Mouse (Mus musculus): ENCODE results near the gene Fxyd4. TPM values are rescaled to one million over a fixed set of nuclear protein-coding genes. Genes with fewer than 3 reads are reported as not detected.

The Fxyd4 gene
- total and polyA plus RNA-seq, 2 experiments from 2014 or later, result 0.91 TPM; not detected in 1

- Histone ChIP-seq H3K27ac (no peak overlapping the region), H3K9ac (replicated peaks; ENCODE audit: low read length) (no peak overlapping the region), H3K9me3 (ENCODE audit: low read length) (no peaks in the 10 kb centered on the region), H3K27me3 (ENCODE audit: insufficient read depth, low read length) (no peaks in the 10 kb centered on the region), H3K4me1 (ENCODE audit: insufficient read depth, low read length) (no peaks in the 10 kb centered on the region), H3K36me3 (ENCODE audit: insufficient read depth, low read length) (no peaks in the 10 kb centered on the region), H3K4me3 (ENCODE audit: low read length) (no peak overlapping the region), H3K4me2 (ENCODE audit: low read depth, low read length) (no peak overlapping the region)
- DNase-seq (ENCODE audit: low spot score) (no peak), ATAC-seq (no peak)
- WGBS, result 75% methylated on average over 3 of the region's 3 CpGs
- no peak for TF ChIP-seq CTCF (IDR thresholded peaks at IDR 0.05; ENCODE audit: low read depth)
Observed at GRCm38 (mm10) chr6:117892386-117892785, 45.1 kb downstream of the Fxyd4 start.

- WGBS, result 57% methylated on average over 14 of the region's 14 CpGs
- H3K36me3 ChIP-seq (ENCODE audit: insufficient read depth, low read length), result no peaks in the 10 kb centered on the region
Observed at GRCm38 (mm10) chr6:117891369-117892160, 45.9 kb downstream of the Fxyd4 start.

GRCm38 (mm10) chr6:117890257-117890656, 47.2 kb downstream of the Fxyd4 start:
- no peak for TF ChIP-seq CTCF (IDR thresholded peaks at IDR 0.05; ENCODE audit: low read depth)
- ATAC-seq, result no peak
- DNase-seq (ENCODE audit: low spot score), result no peak
- Histone ChIP-seq H3K27ac (no peak overlapping the region), H3K27me3 (ENCODE audit: insufficient read depth, low read length) (no peaks in the 10 kb centered on the region), H3K4me1 (ENCODE audit: insufficient read depth, low read length) (no peaks in the 10 kb centered on the region), H3K9me3 (ENCODE audit: low read length) (no peaks in the 10 kb centered on the region), H3K36me3 (ENCODE audit: insufficient read depth, low read length) (no peaks in the 10 kb centered on the region), H3K4me3 (ENCODE audit: low read length) (no peak overlapping the region), H3K9ac (replicated peaks; ENCODE audit: low read length) (no peak overlapping the region), H3K4me2 (ENCODE audit: low read depth, low read length) (no peak overlapping the region)
- WGBS, result 83% methylated on average over 6 of the region's 6 CpGs

More at GRCm38 (mm10) chr6:117891369-117892160, 45.9 kb downstream of the Fxyd4 start:
- no peak overlapping the region for H3K27ac ChIP-seq
- no peak for TF ChIP-seq CTCF (IDR thresholded peaks at IDR 0.05; ENCODE audit: low read depth)
- no peaks in the 10 kb centered on the region for H3K4me1 ChIP-seq (ENCODE audit: insufficient read depth, low read length)
- ATAC-seq (no peak), DNase-seq (ENCODE audit: low spot score) (no peak)
- no peak overlapping the region for H3K9ac ChIP-seq (replicated peaks; ENCODE audit: low read length)
- H3K27me3 ChIP-seq (ENCODE audit: insufficient read depth, low read length), result no peaks in the 10 kb centered on the region
- H3K4me2 ChIP-seq (ENCODE audit: low read depth, low read length), result no peak overlapping the region
- H3K9me3 ChIP-seq (ENCODE audit: low read length), result no peaks in the 10 kb centered on the region
- H3K4me3 ChIP-seq (ENCODE audit: low read length), result no peak overlapping the region

GRCm38 (mm10) chr6:117888642-117889096, 48.8 kb downstream of the Fxyd4 start:
- Histone ChIP-seq H3K4me3 (ENCODE audit: low read length) (no peak overlapping the region), H3K4me2 (ENCODE audit: low read depth, low read length) (no peak overlapping the region), H3K9me3 (ENCODE audit: low read length) (no peaks in the 10 kb centered on the region), H3K36me3 (ENCODE audit: insufficient read depth, low read length) (no peaks in the 10 kb centered on the region), H3K27me3 (ENCODE audit: insufficient read depth, low read length) (no peaks in the 10 kb centered on the region), H3K9ac (replicated peaks; ENCODE audit: low read length) (no peak overlapping the region), H3K4me1 (ENCODE audit: insufficient read depth, low read length) (no peaks in the 10 kb centered on the region), H3K27ac (no peak overlapping the region)
- 73% methylated on average over 2 of the region's 2 CpGs for WGBS
- DNase-seq (ENCODE audit: low spot score) (no peak), ATAC-seq (no peak)
- TF ChIP-seq CTCF (IDR thresholded peaks at IDR 0.05; ENCODE audit: low read depth), result no peak

- no peak for DNase-seq (ENCODE audit: low spot score)
- Histone ChIP-seq H3K9me3 (ENCODE audit: low read length) (no peaks in the 10 kb centered on the region), H3K4me1 (ENCODE audit: insufficient read depth, low read length) (no peaks in the 10 kb centered on the region), H3K36me3 (ENCODE audit: insufficient read depth, low read length) (no peaks in the 10 kb centered on the region), H3K4me3 (ENCODE audit: low read length) (no peak overlapping the region), H3K4me2 (ENCODE audit: low read depth, low read length) (no peak overlapping the region), H3K27ac (no peak overlapping the region), H3K27me3 (ENCODE audit: insufficient read depth, low read length) (no peaks in the 10 kb centered on the region), H3K9ac (replicated peaks; ENCODE audit: low read length) (no peak overlapping the region)
- TF ChIP-seq CTCF (IDR thresholded peaks at IDR 0.05; ENCODE audit: low read depth), result no peak
- WGBS, result 55% methylated on average over 1 of the region's 1 CpGs
- no peak for ATAC-seq
Observed at GRCm38 (mm10) chr6:117888032-117888431, 49.5 kb downstream of the Fxyd4 start.

GRCm38 (mm10) chr6:117885943-117886342, 51.5 kb downstream of the Fxyd4 start:
- ATAC-seq (no peak), DNase-seq (ENCODE audit: low spot score) (no peak)
- no peaks in the 10 kb centered on the region for H3K4me1 ChIP-seq (ENCODE audit: insufficient read depth, low read length)
- TF ChIP-seq CTCF (IDR thresholded peaks at IDR 0.05; ENCODE audit: low read depth), result no peak
- no peaks in the 10 kb centered on the region for H3K36me3 ChIP-seq (ENCODE audit: insufficient read depth, low read length)
- H3K4me2 ChIP-seq (ENCODE audit: low read depth, low read length), result no peak overlapping the region
- no peak overlapping the region for H3K4me3 ChIP-seq (ENCODE audit: low read length)
- no peak overlapping the region for H3K27ac ChIP-seq
- 89% methylated on average over 2 of the region's 2 CpGs for WGBS
- H3K9ac ChIP-seq (replicated peaks; ENCODE audit: low read length), result no peak overlapping the region
- no peaks in the 10 kb centered on the region for H3K9me3 ChIP-seq (ENCODE audit: low read length)
- H3K27me3 ChIP-seq (ENCODE audit: insufficient read depth, low read length), result no peaks in the 10 kb centered on the region

Small RNA genes lying within 50 kb of the gene (microRNA-seq; reads per million reads assigned to microRNA genes)
- 0 reads per million in 2 experiments for gene Gm25535

Other genes starting within 250 kb of the Fxyd4 start
- gene Zfp637, start 96.5 kb downstream of the Fxyd4 start, total RNA-seq (2014; rRNA removed), result 110 and 122 TPM in 2 replicates
- gene Zfp637, start 96.5 kb downstream of the Fxyd4 start, polyA plus RNA-seq (2015; fragmentation: Nextera tagmentation; extraction: Ambion mirVana), result 107 and 109 TPM in 2 replicates
- gene Zfp239, start 75.6 kb downstream of the Fxyd4 start, total RNA-seq (2014; rRNA removed), result 19.6 and 22.1 TPM in 2 replicates
- 13.6 and 14.6 TPM in 2 replicates for gene Zfp239, start 75.6 kb downstream of the Fxyd4 start, polyA plus RNA-seq (2015; fragmentation: Nextera tagmentation; extraction: Ambion mirVana)
- 152 and 160 TPM in 2 replicates for gene Hnrnpf, start 37.4 kb downstream of the Fxyd4 start, total RNA-seq (2014; rRNA removed)
- gene Hnrnpf, start 37.4 kb downstream of the Fxyd4 start, polyA plus RNA-seq (2015; fragmentation: Nextera tagmentation; extraction: Ambion mirVana), result 230 and 234 TPM in 2 replicates
- gene Rasgef1a, start 73.7 kb upstream of the Fxyd4 start, total RNA-seq (2014; rRNA removed), result 12.5 and 14.3 TPM in 2 replicates
- 6.5 and 7.0 TPM in 2 replicates for gene Rasgef1a, start 73.7 kb upstream of the Fxyd4 start, polyA plus RNA-seq (2015; fragmentation: Nextera tagmentation; extraction: Ambion mirVana)
- gene Csgalnact2, start 201.4 kb upstream of the Fxyd4 start, total RNA-seq (2014; rRNA removed), result 7.2 and 11.2 TPM in 2 replicates
- 9.3 and 11.2 TPM in 2 replicates for gene Csgalnact2, start 201.4 kb upstream of the Fxyd4 start, polyA plus RNA-seq (2015; fragmentation: Nextera tagmentation; extraction: Ambion mirVana)